Mouse (Mus musculus) midbrain, postnatal 0 days (tissue): ENCODE data around the gene Olfr345. TPM values are rescaled to one million over a fixed set of nuclear protein-coding genes. Genes with fewer than 3 reads are reported as not detected.

Source experiments
- ATAC-seq: fragments of 200-750 bp; cut with Nextera tagmentation; 2 replicates; pipeline ENCODE4 v1.8.0; 2017; ENCODE audit warnings: moderate number of reproducible peaks, mild to moderate bottlenecking, moderate TSS enrichment, moderate library complexity; ENCODE audit not compliant: low FRiP score
- DNase-seq: peaks from one replicate; pipeline ENCODE4 v3.0.0-alpha.2; 2015; ENCODE audit warnings: low spot score
- H3K27ac ChIP-seq: fragments of 300-500 bp; sonication (generic); 2 replicates; pipeline ENCODE4 v1.5.1; 2014; ENCODE audit warnings: low read depth, mild to moderate bottlenecking, low read length, mixed read lengths
- H3K27me3 ChIP-seq: fragments of 300-500 bp; sonication (generic); 2 replicates; pipeline ENCODE4 v1.6.1; 2014; ENCODE audit warnings: low read length, control low read depth, mixed read lengths; ENCODE audit not compliant: insufficient read depth
- H3K36me3 ChIP-seq: fragments of 300-500 bp; sonication (generic); 2 replicates; pipeline ENCODE4 v1.6.1; 2014; ENCODE audit warnings: low read length, control low read depth, mixed read lengths; ENCODE audit not compliant: insufficient read depth
- H3K4me1 ChIP-seq: fragments of 300-500 bp; sonication (generic); 2 replicates; pipeline ENCODE4 v1.6.1; 2014; ENCODE audit warnings: mild to moderate bottlenecking, control low read depth, antibody characterized with exemption, low read length, mixed read lengths; ENCODE audit not compliant: insufficient read depth
- H3K4me2 ChIP-seq: fragments of 300-500 bp; sonication (generic); 2 replicates; pipeline ENCODE4 v1.6.1; 2014; ENCODE audit warnings: low read depth, mild to moderate bottlenecking, low read length, mixed read lengths; ENCODE audit not compliant: poor library complexity, severe bottlenecking
- H3K4me3 ChIP-seq: fragments of 300-500 bp; sonication (generic); 2 replicates; pipeline ENCODE4 v1.5.1; 2014; ENCODE audit warnings: low read depth, mild to moderate bottlenecking, low read length, moderate library complexity
- H3K9ac ChIP-seq: fragments of 300-500 bp; sonication (generic); replicated peaks from 2 replicates; pipeline ENCODE4 v1.6.1; 2014; ENCODE audit warnings: mild to moderate bottlenecking, low read length, moderate library complexity, mixed read lengths; ENCODE audit not compliant: poor library complexity, severe bottlenecking
- H3K9me3 ChIP-seq: fragments of 300-500 bp; sonication (generic); 2 replicates; pipeline ENCODE4 v1.6.1; 2016; ENCODE audit warnings: low read length, control low read depth
- CTCF ChIP-seq: IDR thresholded peaks from 2 replicates; pipeline ENCODE4 v1.5.1; 2016; ENCODE audit warnings: antibody characterized with exemption, mild to moderate bottlenecking
- WGBS: fragments of 180-500 bp; shearing (Covaris S2); extraction: QIAGEN DNeasy Blood & Tissue Kit; methylation state at CpG from one replicate; pipeline ENCODE4 v1.1.7; 2014; 5-methylcytosine and 5-hydroxymethylcytosine counted together
- polyA plus RNA-seq: library from polyadenylated mRNA; unstranded; fragments of >200 nt; fragmentation: Nextera tagmentation; extraction: Ambion mirVana; gene quantifications from 2 replicates; pipeline ENCODE4 v1.2.1, GENCODE M21; 2015
- total RNA-seq: library from RNA; depleted of rRNA; stranded (reverse); fragments of >200 nt; gene quantifications from 2 replicates; pipeline ENCODE4 v1.2.3, GENCODE M21; 2014; rRNA removed

Gene Olfr345
- total RNA-seq, result not detected in 2 replicates
- polyA plus RNA-seq, result not detected in 2 replicates

GRCm38 (mm10) chr2:36639741-36640140 is at the start of gene Olfr345:
Gene Olfr345 (plus strand): TSS chr2:36640041.
- no peaks in the 10 kb centered on the region for H3K4me1 ChIP-seq
- H3K36me3 ChIP-seq, result no peaks in the 10 kb centered on the region
- H3K9me3 ChIP-seq, result 0 out of 2 replicates have a peak, but pooled peaks cover 9% of the 10 kb centered on the region
- no peaks in the 10 kb centered on the region for H3K27me3 ChIP-seq
- ATAC-seq (no peak), DNase-seq (no peak)
- no peak within 1 kb of the TSS for H3K9ac ChIP-seq
- TF ChIP-seq CTCF, result no peak
- no peak within 1 kb of the TSS for H3K4me3 ChIP-seq
- no peak within 1 kb of the TSS for H3K4me2 ChIP-seq
- H3K27ac ChIP-seq, result no peak within 1 kb of the TSS
- WGBS, result 79% methylated on average over 1 of the region's 1 CpGs

DNA sequence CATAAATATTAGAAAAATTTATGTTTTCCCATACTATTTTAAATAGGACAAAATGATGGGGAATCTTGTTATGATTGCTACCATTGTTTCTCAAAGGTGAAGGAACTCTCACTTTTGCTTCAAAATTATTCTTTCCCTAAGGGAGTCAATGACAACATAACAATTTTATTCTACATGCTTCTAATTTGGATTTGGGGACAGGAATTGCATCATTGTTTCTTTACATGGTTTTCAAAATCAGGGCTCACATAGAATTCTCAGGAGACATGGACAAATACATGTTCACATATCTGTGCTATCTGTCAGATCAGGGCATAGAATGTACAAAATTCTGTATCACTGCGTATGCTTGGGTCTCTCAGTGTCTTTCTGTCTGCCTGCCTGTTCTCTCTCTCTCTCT is 45.6 kb downstream of the Olfr345 start, which contains the start of gene Olfr346:
Gene Olfr346, plus strand, starts transcription at position 301 of the 400 bp plus-strand sequence.
- WGBS, result 91% methylated on average over 1 of the region's 1 CpGs
- ATAC-seq, result no peak
- Histone ChIP-seq H3K27me3 (no peaks in the 10 kb centered on the region), H3K4me2 (no peak within 1 kb of the TSS), H3K36me3 (no peaks in the 10 kb centered on the region), H3K4me1 (no peaks in the 10 kb centered on the region), H3K9ac (no peak within 1 kb of the TSS), H3K4me3 (no peak within 1 kb of the TSS), H3K27ac (no peak within 1 kb of the TSS), H3K9me3 (peaks cover 10% of the 10 kb centered on the region; the same call in 1 of the 2 replicates)
- DNase-seq, result no peak
- TF ChIP-seq CTCF, result no peak

Other genes with a start within 250 kb of the Olfr345 start
- gene Olfr339, start 221.1 kb upstream of the Olfr345 start, total RNA-seq, result not detected in 2 replicates
- not detected in 2 replicates for gene Olfr339, start 221.1 kb upstream of the Olfr345 start, polyA plus RNA-seq
- gene Olfr340, start 187.5 kb upstream of the Olfr345 start, total RNA-seq, result not detected in 2 replicates
- not detected in 2 replicates for gene Olfr340, start 187.5 kb upstream of the Olfr345 start, polyA plus RNA-seq
- not detected in 2 replicates for gene Olfr341, start 157.6 kb upstream of the Olfr345 start, total RNA-seq
- gene Olfr341, start 157.6 kb upstream of the Olfr345 start, polyA plus RNA-seq, result not detected in 2 replicates
- gene Olfr342, start 115.0 kb upstream of the Olfr345 start, total RNA-seq, result not detected in 2 replicates
- not detected in 2 replicates for gene Olfr342, start 115.0 kb upstream of the Olfr345 start, polyA plus RNA-seq
- not detected in 2 replicates for gene Olfr344, start 73.4 kb upstream of the Olfr345 start, total RNA-seq
- gene Olfr344, start 73.4 kb upstream of the Olfr345 start, polyA plus RNA-seq, result not detected in 2 replicates
- gene Olfr346, start 45.7 kb downstream of the Olfr345 start, total RNA-seq, result not detected in 2 replicates
- gene Olfr346, start 45.7 kb downstream of the Olfr345 start, polyA plus RNA-seq, result not detected in 2 replicates
- gene Olfr347, start 91.9 kb downstream of the Olfr345 start, total RNA-seq, result not detected in 2 replicates
- gene Olfr347, start 91.9 kb downstream of the Olfr345 start, polyA plus RNA-seq, result not detected in 2 replicates
- not detected in 2 replicates for gene Olfr348, start 144.2 kb downstream of the Olfr345 start, total RNA-seq
- not detected in 2 replicates for gene Olfr348, start 144.2 kb downstream of the Olfr345 start, polyA plus RNA-seq
- not detected in 2 replicates for gene Olfr50, start 150.5 kb downstream of the Olfr345 start, total RNA-seq
- gene Olfr50, start 150.5 kb downstream of the Olfr345 start, polyA plus RNA-seq, result not detected in 2 replicates
- not detected in 2 replicates for gene Olfr3, start 177.0 kb downstream of the Olfr345 start, total RNA-seq
- not detected in 2 replicates for gene Olfr3, start 177.0 kb downstream of the Olfr345 start, polyA plus RNA-seq
- not detected in 2 replicates for gene Olfr350, start 206.3 kb downstream of the Olfr345 start, total RNA-seq
- not detected in 2 replicates for gene Olfr350, start 206.3 kb downstream of the Olfr345 start, polyA plus RNA-seq
- gene Olfr351, start 222.6 kb downstream of the Olfr345 start, total RNA-seq, result not detected in 2 replicates
- gene Olfr351, start 222.6 kb downstream of the Olfr345 start, polyA plus RNA-seq, result not detected in 2 replicates
- not detected in 2 replicates for gene Olfr352, start 228.4 kb downstream of the Olfr345 start, total RNA-seq
- not detected in 2 replicates for gene Olfr352, start 228.4 kb downstream of the Olfr345 start, polyA plus RNA-seq